In the genomic region with DNA sequence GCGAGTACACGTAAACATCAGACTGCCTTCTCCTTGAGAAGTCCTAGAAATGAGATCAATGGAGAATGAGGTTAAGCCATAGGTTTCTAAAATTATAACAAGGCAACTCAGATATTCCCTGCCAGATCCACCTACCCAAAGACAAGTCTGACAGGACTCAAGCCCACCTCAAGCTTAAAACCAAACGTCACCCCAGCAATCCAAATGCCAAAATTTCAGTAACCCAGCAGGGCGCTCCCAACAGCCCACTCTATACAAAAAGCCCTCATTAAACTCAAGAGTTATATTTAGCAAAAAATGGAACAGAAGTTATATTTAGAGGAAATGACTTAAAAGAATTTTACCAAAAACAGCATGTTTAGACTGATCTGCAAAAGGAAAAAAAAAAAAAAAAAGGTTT, we compare ENCODE assay signal across 23 mouse cellular contexts.
"Had no signal": no experiment of that assay in that cellular context is flagged by ENCODE, and none has a peak within 500 bp of the region (broad histone marks: within the 10 kb centered on the region; RNA-seq: fewer than 3 reads in every experiment).

No protein-coding gene starts in this region.

- DNase-seq: gastrocnemius, postnatal 14 days; gastrocnemius, postnatal 36 days; heart, adult 11 months; heart, adult 2 months; heart, postnatal 14 days; heart, postnatal 36 days; kidney, adult 11 months; kidney, adult 2 months; kidney, adult 9 months; kidney, postnatal 14 days; kidney, postnatal 36 days; layer of hippocampus, adult 9-11 months; layer of hippocampus, postnatal 36 days; liver had no signal

- H3K4me3 ChIP-seq: heart, adult 2 months; heart, embryonic 13.5 days; heart, embryonic 15.5 days; hindbrain, embryonic 13.5 days; hindbrain, embryonic 15.5 days; kidney, embryonic 15.5 days; limb, embryonic 10.5 days; limb, embryonic 12.5 days had no signal

- H3K27ac ChIP-seq: heart, adult 2 months; heart, embryonic 13.5 days; heart, embryonic 15.5 days; hindbrain, embryonic 13.5 days; hindbrain, embryonic 15.5 days; hindbrain, postnatal 0 days; kidney, embryonic 15.5 days; kidney, postnatal 0 days; limb, embryonic 10.5 days; limb, embryonic 12.5 days had no signal
